Mouse (Mus musculus): ENCODE measurements around the gene Slc26a5.

- TF ChIP-seq CTCF (IDR thresholded peaks at IDR 0.05; ENCODE audit: insufficient read depth, low read length) (no peak), POLR2A (IDR thresholded peaks at IDR 0.05; ENCODE audit: borderline replicate concordance, extremely low read depth, low read depth, low read length) (no peak)
Observed at GRCm38 (mm10) chr5:21846616-21847290, 18.7 kb downstream of the Slc26a5 start.
